Mouse (Mus musculus): ENCODE measurements around the gene Doc2g.

DNA sequence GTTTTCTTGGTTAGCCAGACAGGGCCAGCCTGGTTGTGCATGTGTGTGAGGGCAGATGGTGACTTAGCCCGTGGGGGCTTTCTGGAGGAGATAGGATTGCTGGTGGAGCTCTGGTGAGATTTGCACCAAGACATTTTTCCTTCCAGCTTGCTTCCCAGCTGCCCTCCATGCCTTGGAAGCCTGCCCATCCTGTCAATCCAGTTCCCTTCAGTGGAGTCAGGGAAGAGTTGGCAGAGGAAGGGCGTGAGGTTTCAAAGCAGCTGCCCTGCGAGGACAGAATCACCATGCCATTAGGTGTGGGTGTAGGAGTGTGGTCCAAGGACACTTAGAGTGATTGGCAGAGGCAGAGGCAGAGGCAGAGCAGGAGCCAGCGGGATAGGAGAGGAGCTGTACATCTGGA, 44.6 kb upstream of the Doc2g start, which contains the start of gene Aldh3b3:
- TF ChIP-seq POLR2A (IDR thresholded peaks at IDR 0.05; ENCODE audit: low read depth, low read length) (no peak), CTCF (IDR thresholded peaks at IDR 0.05; ENCODE audit: borderline replicate concordance, insufficient read depth, low read length) (no peak)

Measured in embryonic fibroblast, embryonic 13.5 days (primary cell).